Mouse (Mus musculus) lung, embryonic 16.5 days (tissue): ENCODE measurements around the gene Uap1l1. TPM values are rescaled to one million over a fixed set of nuclear protein-coding genes. Genes with fewer than 3 reads are reported as not detected.

ENCODE experiments used
- ATAC-seq: fragments of 200-750 bp; cut with Nextera tagmentation; 2 replicates; pipeline ENCODE4 v1.8.0; 2017; ENCODE audit warnings: low read depth, mild to moderate bottlenecking, moderate library complexity
- H3K27ac ChIP-seq: fragments of 300-500 bp; sonication (generic); 2 replicates; pipeline ENCODE4 v1.5.1; 2014; ENCODE audit warnings: mild to moderate bottlenecking, control low read depth, low read length
- H3K27me3 ChIP-seq: fragments of 300-500 bp; sonication (generic); 2 replicates; pipeline ENCODE4 v1.6.1; 2014; ENCODE audit warnings: low read depth, low read length, mixed read lengths; ENCODE audit not compliant: control insufficient read depth, insufficient read depth
- H3K36me3 ChIP-seq: fragments of 300-500 bp; sonication (generic); 2 replicates; pipeline ENCODE4 v1.6.1; 2014; ENCODE audit warnings: low read length; ENCODE audit not compliant: control insufficient read depth, insufficient read depth
- H3K4me1 ChIP-seq: fragments of 300-500 bp; sonication (generic); replicated peaks from 2 replicates; pipeline ENCODE4 v1.6.1; 2014; ENCODE audit warnings: low read length, mixed read lengths; ENCODE audit not compliant: control insufficient read depth, insufficient read depth
- H3K4me2 ChIP-seq: fragments of 300-500 bp; sonication (generic); 2 replicates; pipeline ENCODE4 v1.6.1; 2014; ENCODE audit warnings: low read depth, low read length, control low read depth
- H3K4me3 ChIP-seq: fragments of 300-500 bp; sonication (generic); 2 replicates; pipeline ENCODE4 v1.5.1; 2014; ENCODE audit warnings: mild to moderate bottlenecking, low read length, control low read depth
- H3K9ac ChIP-seq: fragments of 300-500 bp; sonication (generic); 2 replicates; pipeline ENCODE4 v1.6.1; 2014; ENCODE audit warnings: low read length, control low read depth
- H3K9me3 ChIP-seq: fragments of 300-500 bp; sonication (generic); 2 replicates; pipeline ENCODE4 v1.6.1; 2016; ENCODE audit warnings: low read length; ENCODE audit not compliant: control insufficient read depth
- WGBS: fragments of 180-500 bp; shearing (Covaris S2); extraction: QIAGEN DNeasy Blood & Tissue Kit; methylation state at CpG from one replicate; pipeline ENCODE4 v1.1.7; 2014; 5-methylcytosine and 5-hydroxymethylcytosine counted together
- polyA plus RNA-seq: library from polyadenylated mRNA; unstranded; fragments of >200 nt; fragmentation: Nextera tagmentation; extraction: Ambion mirVana; gene quantifications from 2 replicates; pipeline ENCODE4 v1.2.1, GENCODE M21; 2015

Gene Uap1l1
- polyA plus RNA-seq, 1 experiment from 2014 or later, result 18.8 TPM

DNA sequence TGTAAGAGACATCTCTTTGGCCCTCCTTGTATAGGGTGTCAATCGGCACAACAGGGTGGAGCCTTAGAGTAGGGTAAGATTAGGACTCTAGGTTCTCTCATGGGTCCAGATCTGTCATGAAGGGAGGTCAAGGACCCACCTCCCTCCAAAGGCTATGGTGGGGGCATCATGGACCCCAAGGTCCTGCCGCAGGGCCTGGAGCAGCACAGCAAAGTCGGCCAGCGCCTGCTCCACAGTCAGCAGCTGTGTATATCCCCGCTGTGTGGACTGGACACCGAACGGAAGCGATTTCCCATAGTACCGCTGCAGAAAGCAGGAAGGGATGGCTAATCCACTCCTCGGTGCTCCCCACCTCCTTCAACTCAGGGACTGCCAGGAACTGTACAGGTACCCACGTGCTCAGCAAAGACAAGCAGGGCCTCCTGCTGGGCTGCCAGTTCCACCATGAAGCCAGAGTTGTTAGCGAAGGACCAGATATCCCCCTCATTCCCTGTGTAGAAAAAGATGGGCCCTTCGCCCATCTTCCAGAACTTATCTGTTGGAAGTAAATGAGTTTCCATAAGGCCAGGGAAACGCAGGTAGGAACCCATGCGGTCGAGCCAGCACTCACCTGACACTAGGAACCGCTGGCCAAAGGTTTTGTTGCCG is 9.9 kb downstream of the Uap1l1 start:
- peak; percentile 5; the same call in 1 of the 2 replicates for ATAC-seq
- Histone ChIP-seq H3K27ac (no peak overlapping the region), H3K4me2 (peak overlapping the region; percentile 83), H3K36me3 (peaks cover 7% of the 10 kb centered on the region), H3K9ac (peak overlapping the region; percentile 70), H3K4me3 (peak overlapping the region; percentile 60), H3K27me3 (no peaks in the 10 kb centered on the region), H3K9me3 (no peaks in the 10 kb centered on the region), H3K4me1 (peaks cover 13% of the 10 kb centered on the region)
- WGBS, result 34% methylated on average over 18 of the region's 18 CpGs

DNA sequence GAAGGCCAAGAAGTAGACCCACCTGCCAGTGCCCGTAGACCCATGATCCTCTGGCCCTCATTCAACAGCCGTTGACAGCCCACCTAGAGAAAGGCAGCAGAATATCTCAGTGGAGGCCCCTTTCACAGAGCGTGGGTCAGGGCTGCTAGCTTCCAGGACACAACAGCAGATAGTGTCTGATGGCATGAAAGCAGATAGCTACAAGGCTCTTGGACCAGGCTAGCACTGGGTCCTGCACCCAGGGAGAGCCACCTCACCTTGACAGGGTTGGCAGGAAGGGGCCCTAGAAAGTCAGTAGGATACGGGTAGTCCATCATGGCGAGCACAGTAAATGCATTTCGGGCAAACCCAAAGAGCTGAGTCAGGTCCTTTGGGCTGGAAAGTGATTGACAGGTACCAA is 11.3 kb downstream of the Uap1l1 start:
- Histone ChIP-seq H3K4me3 (no peak overlapping the region), H3K27ac (no peak overlapping the region), H3K9ac (no peak overlapping the region), H3K4me2 (no peak overlapping the region), H3K27me3 (no peaks in the 10 kb centered on the region), H3K36me3 (peaks cover 18% of the 10 kb centered on the region), H3K4me1 (peaks cover 13% of the 10 kb centered on the region), H3K9me3 (no peaks in the 10 kb centered on the region)
- no peak for ATAC-seq
- WGBS, result 87% methylated on average over 6 of the region's 6 CpGs

DNA sequence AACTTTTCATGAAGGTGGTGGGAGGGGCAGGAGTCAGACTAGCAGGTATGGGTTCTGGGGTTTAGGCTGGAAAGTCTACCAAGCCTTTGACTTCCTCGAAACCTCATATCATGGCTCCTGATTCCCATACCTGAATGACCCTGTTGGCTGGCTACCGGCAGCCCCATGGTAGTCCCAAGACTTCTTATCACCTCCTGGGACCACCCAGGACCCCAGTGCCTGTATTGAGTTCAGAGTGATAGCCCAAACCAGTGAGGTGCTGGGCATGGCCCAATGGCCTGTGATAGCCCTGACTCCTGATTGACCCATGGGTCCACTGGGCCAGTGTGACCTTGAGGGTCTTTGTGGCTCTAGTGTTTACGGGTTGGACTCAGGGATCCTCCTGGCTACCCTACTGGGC is 14.8 kb downstream of the Uap1l1 start:
- WGBS, result 92% methylated on average over 3 of the region's 3 CpGs
- H3K36me3 ChIP-seq, result peaks cover 34% of the 10 kb centered on the region
- no peaks in the 10 kb centered on the region for H3K9me3 ChIP-seq

DNA sequence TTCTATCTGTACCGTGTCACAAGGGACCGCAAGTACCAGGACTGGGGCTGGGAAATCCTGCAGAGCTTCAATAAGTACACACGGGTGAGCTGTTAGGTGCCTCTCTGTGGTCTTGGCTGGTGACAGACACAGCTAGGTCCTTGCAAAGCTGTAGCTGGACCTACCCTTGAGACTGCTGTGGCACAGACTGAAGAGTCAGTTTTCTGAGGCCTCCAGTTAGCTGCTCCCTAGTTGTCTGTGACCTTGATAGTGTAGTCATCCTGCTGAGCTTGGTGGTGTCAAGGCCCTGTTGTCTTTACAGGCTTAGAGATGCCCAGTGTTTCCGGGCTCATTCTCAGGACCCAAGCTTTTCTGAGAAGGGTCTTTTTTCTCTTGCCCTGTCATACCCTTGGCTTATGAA is 16.0 kb downstream of the Uap1l1 start:
- no peak overlapping the region for H3K27ac ChIP-seq
- no peak overlapping the region for H3K4me2 ChIP-seq
- H3K9me3 ChIP-seq, result no peaks in the 10 kb centered on the region
- WGBS, result 92% methylated on average over 4 of the region's 4 CpGs
- no peak overlapping the region for H3K9ac ChIP-seq
- H3K36me3 ChIP-seq, result peaks cover 42% of the 10 kb centered on the region
- H3K4me1 ChIP-seq, result no peaks in the 10 kb centered on the region
- ATAC-seq, result no peak
- H3K4me3 ChIP-seq, result no peak overlapping the region
- H3K27me3 ChIP-seq, result no peaks in the 10 kb centered on the region

More for the DNA sequence above, 14.8 kb downstream of the Uap1l1 start:
- Histone ChIP-seq H3K4me1 (peaks cover 3% of the 10 kb centered on the region), H3K4me3 (no peak overlapping the region), H3K27me3 (no peaks in the 10 kb centered on the region), H3K9ac (no peak overlapping the region), H3K27ac (no peak overlapping the region), H3K4me2 (no peak overlapping the region)
- no peak for ATAC-seq

DNA sequence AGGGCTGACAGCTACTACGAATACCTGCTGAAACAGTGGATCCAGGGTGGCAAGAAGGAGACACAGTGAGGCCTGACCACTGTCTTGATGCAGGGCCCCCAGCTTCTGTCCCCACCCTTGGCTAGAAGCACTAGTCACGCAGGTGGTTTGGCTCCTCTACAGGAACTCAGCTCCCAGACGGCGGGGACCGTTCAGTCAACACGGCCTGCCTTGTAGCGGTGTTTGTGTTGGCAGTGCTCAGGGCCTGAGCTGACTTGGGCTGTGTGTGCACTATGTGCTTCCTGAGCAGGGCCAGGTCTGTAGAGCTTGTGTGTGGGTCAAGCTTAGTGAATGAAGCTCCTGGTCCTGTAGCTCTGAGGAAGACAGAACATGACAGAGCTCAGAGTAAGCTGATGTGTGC is 17.3 kb downstream of the Uap1l1 start:
- H3K4me3 ChIP-seq, result no peak overlapping the region
- no peaks in the 10 kb centered on the region for H3K9me3 ChIP-seq
- no peak overlapping the region for H3K4me2 ChIP-seq
- no peak overlapping the region for H3K9ac ChIP-seq
- no peak overlapping the region for H3K27ac ChIP-seq
- WGBS, result 91% methylated on average over 7 of the region's 7 CpGs
- peaks cover 51% of the 10 kb centered on the region for H3K36me3 ChIP-seq
- no peaks in the 10 kb centered on the region for H3K27me3 ChIP-seq
- H3K4me1 ChIP-seq, result no peaks in the 10 kb centered on the region
- ATAC-seq, result no peak

DNA sequence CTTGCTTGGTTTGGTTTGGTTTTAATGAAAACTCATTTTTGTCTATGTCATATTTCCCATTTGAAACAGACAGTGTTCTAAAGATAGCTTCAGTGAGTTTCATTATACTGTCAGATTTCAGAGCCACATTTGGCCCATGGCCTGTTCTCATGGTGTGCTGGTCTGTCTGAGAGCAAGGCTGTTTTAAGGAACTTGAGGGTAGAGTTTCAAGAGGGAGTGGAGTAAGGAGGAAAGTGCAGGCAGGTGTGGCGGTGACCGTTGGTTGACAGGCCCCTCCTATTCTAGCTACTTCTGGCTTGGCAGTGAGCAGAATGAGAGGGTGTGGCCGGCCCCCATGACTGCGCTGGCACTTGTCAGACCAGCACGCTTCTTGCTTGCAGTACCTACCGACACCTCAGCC is 27.2 kb downstream of the Uap1l1 start:
- no peak overlapping the region for H3K4me3 ChIP-seq
- no peak overlapping the region for H3K4me2 ChIP-seq
- peaks cover 4% of the 10 kb centered on the region for H3K4me1 ChIP-seq
- H3K9me3 ChIP-seq, result no peaks in the 10 kb centered on the region
- no peak overlapping the region for H3K27ac ChIP-seq
- H3K9ac ChIP-seq, result no peak overlapping the region
- H3K27me3 ChIP-seq, result no peaks in the 10 kb centered on the region
- ATAC-seq, result no peak
- peaks cover 33% of the 10 kb centered on the region for H3K36me3 ChIP-seq
- WGBS, result 83% methylated on average over 6 of the region's 6 CpGs

DNA sequence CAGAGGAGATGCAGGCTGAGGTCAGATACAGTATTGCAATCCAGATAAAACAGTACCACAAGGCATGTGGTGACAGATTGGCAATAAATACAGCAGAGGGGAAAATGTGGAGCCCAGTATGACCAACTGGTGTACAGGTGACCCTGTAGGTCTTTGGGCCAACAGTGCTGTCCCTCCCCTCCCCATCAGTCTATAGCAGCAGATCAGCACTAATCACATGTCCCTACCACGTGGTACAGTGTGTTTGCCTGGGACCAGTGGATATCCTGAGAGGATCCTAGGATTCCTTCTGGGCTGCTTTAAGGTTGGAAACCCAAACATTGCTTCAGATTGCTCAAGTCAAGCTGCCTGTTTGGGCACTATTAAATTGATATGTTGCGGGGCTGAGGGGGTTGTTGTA is 31.9 kb downstream of the Uap1l1 start:
- no peak overlapping the region for H3K27ac ChIP-seq
- peak overlapping the region; percentile 93 for H3K9ac ChIP-seq
- H3K4me2 ChIP-seq, result peak overlapping the region; percentile 82
- no peak for ATAC-seq
- H3K9me3 ChIP-seq, result no peaks in the 10 kb centered on the region
- H3K4me3 ChIP-seq, result peak overlapping the region; percentile 92
- WGBS, result 76% methylated on average over 2 of the region's 2 CpGs
- H3K27me3 ChIP-seq, result no peaks in the 10 kb centered on the region
- H3K4me1 ChIP-seq, result peaks cover 12% of the 10 kb centered on the region
- peaks cover 19% of the 10 kb centered on the region for H3K36me3 ChIP-seq

DNA sequence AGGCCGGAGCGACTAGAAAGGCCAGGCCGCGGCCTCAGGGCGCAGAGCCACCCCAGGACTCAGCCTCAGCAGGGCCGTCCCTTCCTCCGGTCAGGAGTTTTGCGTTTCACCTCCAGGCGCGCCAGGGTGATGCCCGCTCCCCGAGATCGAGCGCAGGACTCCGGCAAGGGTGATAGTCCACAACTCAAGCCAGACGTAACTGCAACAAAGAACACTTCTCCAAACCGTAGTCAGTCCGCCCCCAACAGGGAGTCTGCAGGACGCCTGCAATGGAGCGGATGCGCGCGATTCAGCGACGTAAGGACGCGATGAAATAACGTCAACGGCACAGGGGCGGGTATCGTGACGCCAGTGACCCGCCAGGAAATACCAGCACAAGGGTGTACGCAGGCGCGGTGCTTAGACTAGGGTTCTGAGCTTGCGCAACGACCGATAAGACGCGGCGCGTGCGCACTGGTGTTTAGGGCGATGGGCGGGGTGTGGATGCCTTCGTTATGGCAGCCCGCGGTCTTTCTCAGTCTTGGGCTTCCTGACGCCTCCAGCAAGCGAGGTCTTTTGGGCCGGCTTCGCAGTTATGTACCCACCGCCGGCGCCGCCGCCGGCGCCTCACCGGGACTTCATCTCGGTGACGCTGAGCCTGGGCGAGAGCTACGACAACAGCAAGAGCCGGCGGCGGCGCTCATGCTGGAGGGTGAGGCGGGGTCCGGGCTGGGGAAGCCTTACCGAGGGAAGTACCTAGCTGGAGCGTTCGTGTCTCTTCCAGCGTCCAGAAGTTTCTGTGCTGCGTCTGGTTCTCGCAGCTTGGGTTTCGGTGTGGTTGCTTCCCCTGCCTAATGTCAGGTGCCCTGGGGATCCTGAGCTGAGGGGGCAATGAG is 33.0 kb downstream of the Uap1l1 start, which contains the start of gene Man1b1:
Man1b1 (plus strand) TSS at position 53 of the 875 bp plus-strand sequence.
- peak within 1 kb of the TSS; percentile 87 for H3K27ac ChIP-seq
- H3K9me3 ChIP-seq, result no peaks in the 10 kb centered on the region
- peaks cover 10% of the 10 kb centered on the region for H3K36me3 ChIP-seq
- no peaks in the 10 kb centered on the region for H3K27me3 ChIP-seq
- peaks cover 12% of the 10 kb centered on the region for H3K4me1 ChIP-seq
- under 1% methylated on average over 78 of the region's 78 CpGs for WGBS
- H3K4me3 ChIP-seq, result peak within 1 kb of the TSS; percentile 92
- ATAC-seq, result peak; percentile 99
- peak within 1 kb of the TSS; percentile 82 for H3K4me2 ChIP-seq
- peak within 1 kb of the TSS; percentile 96 for H3K9ac ChIP-seq

DNA sequence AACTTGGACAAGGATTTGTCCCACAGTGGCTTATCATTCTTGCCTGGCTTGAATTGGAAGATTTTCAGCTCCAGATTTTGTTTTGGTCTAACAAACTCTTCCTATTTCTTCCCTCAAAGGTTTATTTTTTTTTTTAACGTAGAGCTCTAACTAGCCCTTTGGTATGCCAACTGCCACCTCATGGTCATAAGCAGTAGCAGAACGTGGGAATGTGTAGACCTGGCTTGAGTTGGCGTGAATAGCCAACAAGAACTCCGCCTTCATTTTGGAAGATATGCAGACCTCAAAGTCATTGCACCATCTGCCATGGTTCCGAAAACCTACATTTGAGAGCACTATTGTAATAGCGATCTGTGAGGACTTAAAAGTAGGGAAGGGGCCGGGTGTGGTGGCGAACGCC is 34.0 kb downstream of the Uap1l1 start:
- Histone ChIP-seq H3K27ac (no peak overlapping the region), H3K4me1 (peaks cover 12% of the 10 kb centered on the region), H3K9ac (peak overlapping the region; percentile 96), H3K4me3 (peak overlapping the region; percentile 92), H3K9me3 (no peaks in the 10 kb centered on the region), H3K4me2 (peak overlapping the region; percentile 59), H3K36me3 (0 out of 2 replicates have a peak, but pooled peaks cover 2% of the 10 kb centered on the region), H3K27me3 (no peaks in the 10 kb centered on the region)
- no peak for ATAC-seq
- WGBS, result 54% methylated on average over 9 of the region's 9 CpGs
